Mouse (Mus musculus) urinary bladder, postnatal 25 days (tissue): ENCODE measurements around the gene Ric3.
"Not testable (repeated sequence)": the region's sequence is repeated elsewhere in the genome, so short reads cannot be mapped to it uniquely, and the experiment has no call there.

Experiments used
- DNase-seq: peaks from one replicate; pipeline ENCODE4 v3.0.0; 2022; ENCODE audit warnings: low spot score

Gene Ric3

GRCm38 (mm10) chr7:109083113-109083812 is at the start of gene Ric3:
Gene Ric3, minus strand, starts transcription at chr7:109083331.
- peak; percentile 33 for DNase-seq

- no peak for DNase-seq
Measured at GRCm38 (mm10) chr7:109131565-109131964, 48.4 kb upstream of the Ric3 start.

- no peak for DNase-seq
Measured at GRCm38 (mm10) chr7:109129946-109130686, 47.0 kb upstream of the Ric3 start.

- DNase-seq, result no peak
Measured at GRCm38 (mm10) chr7:109129442-109129841, 46.3 kb upstream of the Ric3 start.

- no peak for DNase-seq
Measured at GRCm38 (mm10) chr7:109115929-109116328, 32.8 kb upstream of the Ric3 start.

GRCm38 (mm10) chr7:109115488-109115887 is 32.4 kb upstream of the Ric3 start:
- DNase-seq, result not testable (repeated sequence)

- no peak for DNase-seq
Measured at GRCm38 (mm10) chr7:109114950-109115349, 31.8 kb upstream of the Ric3 start.

GRCm38 (mm10) chr7:109111000-109111399 is 27.9 kb upstream of the Ric3 start:
- no peak for DNase-seq

- DNase-seq, result no peak
Measured at GRCm38 (mm10) chr7:109104894-109105293, 21.8 kb upstream of the Ric3 start.

- no peak for DNase-seq
Measured at GRCm38 (mm10) chr7:109101167-109101566, 18.0 kb upstream of the Ric3 start.

- DNase-seq, result peak; percentile 21
Measured at GRCm38 (mm10) chr7:109098145-109099018, 15.3 kb upstream of the Ric3 start.

GRCm38 (mm10) chr7:109097203-109097602 is 14.1 kb upstream of the Ric3 start:
- no peak for DNase-seq

- no peak for DNase-seq
Measured at GRCm38 (mm10) chr7:109096618-109097017, 13.5 kb upstream of the Ric3 start.

GRCm38 (mm10) chr7:109094294-109094693 is 11.2 kb upstream of the Ric3 start:
- DNase-seq, result no peak

GRCm38 (mm10) chr7:109091316-109091715 is 8.2 kb upstream of the Ric3 start:
- DNase-seq, result not testable (repeated sequence)

GRCm38 (mm10) chr7:109086946-109087345 is 3.8 kb upstream of the Ric3 start:
- no peak for DNase-seq

GRCm38 (mm10) chr7:109083813-109084184 is 668 bp upstream of the Ric3 start:
- no peak for DNase-seq

- peak; percentile 51 for DNase-seq
Measured at GRCm38 (mm10) chr7:109082269-109083112, 640 bp downstream of the Ric3 start.

GRCm38 (mm10) chr7:109072326-109072725 is 10.8 kb downstream of the Ric3 start:
- no peak for DNase-seq

GRCm38 (mm10) chr7:109069641-109070040 is 13.5 kb downstream of the Ric3 start:
- no peak for DNase-seq

- no peak for DNase-seq
Measured at GRCm38 (mm10) chr7:109059536-109059935, 23.6 kb downstream of the Ric3 start.

GRCm38 (mm10) chr7:109050831-109051230 is 32.3 kb downstream of the Ric3 start:
- DNase-seq, result no peak
